Mouse (Mus musculus) megakaryocyte-erythroid progenitor cell, adult 5-6 weeks (primary cell): ENCODE data around the gene Gm15217. TPM values are rescaled to one million over a fixed set of nuclear protein-coding genes. Genes with fewer than 3 reads are reported as not detected.

Experiments used
- ATAC-seq: replicated peaks from 2 replicates; pipeline ENCODE4 v1.8.0; 2016; ENCODE audit warnings: mild to moderate bottlenecking, inconsistent platforms; ENCODE audit not compliant: severe bottlenecking, poor library complexity, low FRiP score, low TSS enrichment
- total RNA-seq, 2 experiments: library from RNA; stranded (forward) in 1 of 2; stranded (reverse) in 1 of 2; fragments of 200-1000, 215-1000 nt in 1 of 2; fragments of >200 nt in 1 of 2; fragmentation: Nextera tagmentation in 1 of 2; gene quantifications; 2 replicates each; pipeline ENCODE4 v1.2.3; 2014 to 2017

Gene Gm15217
- total RNA-seq, 2 experiments from 2014 or later: not detected

DNA sequence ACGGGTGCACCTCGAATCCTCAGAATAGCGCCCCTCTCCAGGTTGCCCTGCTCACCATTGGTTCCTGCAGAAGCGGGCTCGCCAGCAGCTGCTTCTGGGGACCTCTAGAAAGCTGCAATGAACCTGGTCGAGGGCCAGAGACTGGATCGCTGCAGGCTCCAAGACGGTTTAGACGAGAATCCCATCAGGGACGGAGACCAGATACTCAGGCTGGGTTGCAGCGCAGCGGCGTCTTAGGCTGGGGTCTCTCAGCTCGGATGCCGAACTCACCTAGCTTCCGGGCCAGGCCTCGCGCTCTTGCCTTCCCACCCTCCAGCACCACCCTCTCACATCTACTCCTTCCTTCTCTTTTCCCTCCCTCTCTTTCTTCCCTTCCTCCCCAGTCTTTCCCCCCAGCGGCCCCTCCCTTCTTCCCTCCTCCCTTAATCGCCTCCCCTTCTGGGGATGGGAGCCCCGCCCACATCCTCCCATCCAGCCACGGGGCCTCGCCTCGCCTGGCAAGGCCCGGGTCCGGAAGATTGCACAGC lies 11.1 kb downstream of the Gm15217 start, which contains the start of gene Bmp4:
Gene Bmp4, minus strand, starts transcription at position 421 of the 527 bp plus-strand sequence.
- ATAC-seq: no peak

DNA sequence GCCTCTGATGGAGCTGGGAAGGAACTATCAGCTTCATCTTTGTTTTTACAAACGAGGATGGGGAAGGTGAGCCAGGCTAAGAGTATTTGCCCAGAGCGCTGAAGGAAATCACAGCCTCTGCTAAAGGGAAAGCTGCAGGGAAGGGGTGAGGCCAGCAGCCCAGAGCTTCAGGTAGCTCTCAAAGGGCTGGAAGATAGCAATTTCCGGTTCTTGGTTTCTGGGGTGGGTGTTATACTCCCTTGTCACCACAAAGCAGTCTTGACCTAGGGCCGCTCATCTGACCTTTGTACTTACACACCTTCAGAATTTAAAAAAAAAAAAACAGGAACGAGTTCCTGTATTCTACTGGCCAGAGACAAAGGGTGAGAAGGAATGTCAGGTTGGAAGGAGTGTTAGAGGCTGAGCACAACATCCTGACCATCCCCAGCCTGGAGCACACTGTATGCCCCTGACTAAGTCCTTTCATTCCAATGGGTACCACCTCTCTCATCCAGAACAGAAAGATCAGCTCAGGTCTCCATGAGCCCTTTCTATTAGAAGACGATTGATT lies 12.5 kb downstream of the Gm15217 start:
- ATAC-seq: no peak

- ATAC-seq: no peak
Measured at GRCm38 (mm10) chr14:46398091-46398695, 19.0 kb downstream of the Gm15217 start.

DNA sequence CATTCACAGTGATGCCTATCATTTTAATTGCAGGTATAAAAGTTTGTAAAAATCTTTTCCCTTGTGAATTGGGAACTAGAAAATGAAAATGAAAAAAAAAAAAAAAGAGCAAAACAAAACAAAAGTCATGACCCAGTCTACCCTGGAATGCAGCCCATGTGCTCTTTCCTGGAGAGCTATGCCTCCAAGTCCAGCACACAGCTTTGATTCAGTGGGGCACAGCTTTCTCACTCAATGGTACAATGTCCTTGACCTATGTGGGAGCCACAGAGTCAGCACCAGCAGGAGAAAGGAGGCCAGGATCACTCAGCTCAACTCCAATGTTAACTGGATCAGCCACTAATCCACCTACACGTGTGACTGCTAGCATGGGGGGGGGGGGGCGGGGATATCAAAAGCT lies 20.7 kb downstream of the Gm15217 start:
- ATAC-seq: no peak

DNA sequence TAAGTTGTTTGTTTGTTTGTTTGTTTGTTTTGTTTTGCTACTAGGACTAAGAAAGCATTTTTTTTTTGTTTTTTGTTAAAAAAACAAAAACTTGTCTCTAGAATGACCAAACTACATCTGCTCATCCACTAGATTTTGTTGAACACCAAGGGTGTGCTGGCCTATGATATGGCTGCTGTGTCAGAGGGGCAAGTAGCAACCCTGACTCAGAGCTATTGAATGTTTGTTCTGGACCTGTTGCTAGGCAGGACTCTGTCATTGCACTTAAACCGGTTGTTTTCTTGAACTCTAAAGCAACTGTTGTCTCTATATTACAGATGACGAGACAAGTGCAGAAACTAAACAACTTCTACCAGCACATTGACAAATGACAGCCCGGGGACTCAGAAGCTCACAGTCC lies 29.1 kb downstream of the Gm15217 start:
- no peak for ATAC-seq

DNA sequence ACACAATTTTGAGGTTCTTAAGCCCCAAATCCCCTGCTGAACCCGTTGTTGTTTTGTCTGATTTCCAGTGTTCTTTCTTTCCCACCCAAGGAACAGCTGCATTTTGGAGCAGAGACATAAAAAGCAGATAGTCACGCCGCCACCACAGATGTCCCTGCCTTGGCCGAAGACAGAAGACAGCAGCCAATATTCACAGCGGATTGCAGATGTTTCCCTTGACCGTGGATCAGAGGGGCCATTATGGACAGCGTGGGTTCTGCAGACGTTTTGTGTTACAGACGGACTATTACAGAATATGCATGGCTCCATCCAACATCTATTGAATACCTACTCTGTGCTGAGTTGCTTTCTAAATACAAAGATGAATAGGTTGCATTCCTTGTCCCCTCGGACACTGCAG lies 29.8 kb downstream of the Gm15217 start:
- no peak for ATAC-seq

DNA sequence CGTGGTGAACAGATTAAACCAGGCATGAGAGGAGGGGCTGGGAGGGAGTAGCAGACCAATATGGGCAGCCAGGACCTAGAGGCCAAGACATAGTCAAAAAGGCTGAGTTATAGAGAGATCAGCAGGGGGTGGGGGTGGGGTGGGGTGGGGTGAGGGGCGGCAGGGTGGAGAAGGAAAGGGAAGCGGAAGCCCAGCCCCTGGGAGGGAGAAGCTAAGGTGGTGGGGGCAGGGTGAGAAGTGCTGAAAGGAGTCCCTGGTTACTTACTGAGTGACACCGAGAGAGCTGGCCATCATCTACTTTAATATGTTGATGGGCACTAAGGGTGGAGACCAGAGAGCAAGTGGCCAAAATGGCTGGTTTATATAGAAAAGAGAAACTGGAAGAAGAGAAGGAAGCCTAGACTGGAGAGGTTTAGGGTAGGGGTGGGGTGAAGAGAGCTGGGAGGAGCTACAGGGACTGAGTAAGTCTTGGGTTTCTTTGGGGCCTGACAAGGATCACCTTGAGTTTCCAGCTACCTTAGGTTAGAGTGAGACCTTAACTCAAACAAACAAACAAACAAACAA lies 31.4 kb downstream of the Gm15217 start:
- ATAC-seq: no peak

GRCm38 (mm10) chr14:46412497-46413000 lies 33.3 kb downstream of the Gm15217 start:
- ATAC-seq: no peak

- no peak for ATAC-seq
Measured at GRCm38 (mm10) chr14:46418371-46419097, 39.3 kb downstream of the Gm15217 start.

DNA sequence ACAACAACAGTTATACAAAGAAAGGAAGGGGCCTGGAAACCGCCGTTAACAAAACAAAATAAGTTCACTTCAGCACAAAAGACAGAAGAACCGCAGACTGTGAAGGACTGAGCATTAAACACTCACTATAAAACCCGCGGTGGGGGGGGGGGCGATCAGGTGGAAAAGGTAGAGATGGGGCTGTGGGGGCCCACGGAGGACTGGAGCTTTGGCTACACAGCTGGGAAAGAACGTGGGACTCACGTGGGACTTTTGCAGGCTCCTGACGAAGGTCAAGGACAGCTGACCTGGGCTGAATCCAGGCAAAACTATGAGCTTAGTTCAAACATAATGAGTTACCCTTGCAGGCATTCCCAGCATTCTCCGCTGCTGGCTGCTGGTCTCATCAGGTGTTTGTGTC lies 40.1 kb downstream of the Gm15217 start:
- ATAC-seq: no peak

GRCm38 (mm10) chr14:46421823-46422222 lies 42.6 kb downstream of the Gm15217 start:
- ATAC-seq: no peak

DNA sequence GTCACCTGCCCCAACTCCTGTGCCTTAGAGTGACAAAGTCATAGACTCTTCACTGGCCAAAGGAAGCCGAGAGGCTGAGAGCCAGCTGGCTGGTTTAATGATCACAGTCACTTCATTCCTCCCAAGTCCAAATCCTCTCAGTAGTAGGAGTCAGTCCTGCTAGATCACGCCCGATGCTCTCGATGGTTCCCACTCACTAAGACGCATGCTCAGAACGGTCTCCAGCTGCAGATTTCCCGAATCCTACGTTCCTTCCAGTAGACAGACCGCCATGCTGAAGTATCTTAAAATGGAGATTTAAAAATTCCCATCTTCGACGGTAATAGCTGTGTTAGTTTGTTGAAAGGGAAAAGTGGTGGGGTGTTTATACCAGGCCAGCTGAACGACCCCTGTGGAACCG lies 48.0 kb downstream of the Gm15217 start:
- ATAC-seq: no peak

GRCm38 (mm10) chr14:46430231-46430630 lies 51.0 kb downstream of the Gm15217 start:
- ATAC-seq: no peak

Other genes with a start within 250 kb of the Gm15217 start
- gene Bmp4, start 11.3 kb downstream of the Gm15217 start, total RNA-seq (2014; fragmentation: Nextera tagmentation): not detected in 2 replicates
- not detected in 2 replicates for gene Bmp4, start 11.3 kb downstream of the Gm15217 start, total RNA-seq (2017)